Mouse (Mus musculus) bone marrow, adult 2 months (tissue): ENCODE data around the gene Trp53rkb.

ENCODE experiments used
- CTCF ChIP-seq: fragments of 200-500 bp; IDR thresholded peaks from 2 replicates; pipeline ENCODE4 v1.5.1; 2011; ENCODE audit warnings: low read length, control low read depth; ENCODE audit not compliant: control insufficient read depth, insufficient read depth
- POLR2A ChIP-seq: fragments of 200-500 bp; IDR thresholded peaks from 2 replicates; pipeline ENCODE4 v1.6.1; 2011; ENCODE audit warnings: low read depth, mild to moderate bottlenecking, control low read depth, low read length, borderline replicate concordance; ENCODE audit not compliant: control insufficient read depth

GRCm38 (mm10) chr2:166773587-166773986 lies 18.7 kb upstream of the Trp53rkb start:
- TF ChIP-seq CTCF, result no peak
- no peak for TF ChIP-seq POLR2A
